Mouse (Mus musculus) heart, postnatal 0 days (tissue): Measurements from ENCODE around the gene Yju2.
"Not testable (repeated sequence)": the region's sequence is repeated elsewhere in the genome, so short reads cannot be mapped to it uniquely, and the experiment has no call there.

Experiments
- CTCF ChIP-seq: IDR thresholded peaks from 2 replicates; pipeline ENCODE4 v1.5.1; 2016; ENCODE audit warnings: antibody characterized with exemption, control low read depth, low read depth
- EP300 ChIP-seq: IDR thresholded peaks from 2 replicates; pipeline ENCODE4 v1.6.1; 2016; ENCODE audit warnings: antibody characterized with exemption, low read depth

- not testable (repeated sequence) for TF ChIP-seq CTCF, EP300
Measured at GRCm38 (mm10) chr17:55944866-55945682, 13.8 kb upstream of the Yju2 start.
